Mouse (Mus musculus): ENCODE results near the gene Cttnbp2nl. TPM values are rescaled to one million over a fixed set of nuclear protein-coding genes. Genes with fewer than 3 reads are reported as not detected.

Gene Cttnbp2nl
- total RNA-seq, 1 experiment = 13.5 TPM

GRCm38 (mm10) chr3:104992709-104993388 is 60.1 kb downstream of the Cttnbp2nl start:
- in situ Hi-C loops (cut with MboI; ENCODE audit: low sequenced_read_pairs in 2 of 2, unreplicated experiment in 2 of 2) = loop anchor here in 1 of 2 experiments (10.0 kb wide), 1 partner anchor 62 kb away; the partner anchor contains the start of gene Cttnbp2nl
- no peak overlapping the region for H3K9ac ChIP-seq (ENCODE audit: insufficient read depth, low read depth, low read length, poor library complexity, severe bottlenecking)
- peak; percentile 83 for DNase-seq (ENCODE audit: low read depth, low spot score)
- H3K4me3 ChIP-seq (ENCODE audit: insufficient read depth in 1 of 2, low read depth in 1 of 2, low read length in 2 of 2, poor library complexity in 1 of 2, severe bottlenecking in 1 of 2) = no peak overlapping the region
- H3K4me1 ChIP-seq (ENCODE audit: control insufficient read depth in 2 of 2, insufficient read depth in 2 of 2, low read length in 2 of 2, poor library complexity in 1 of 2) = no peaks in the 10 kb centered on the region
- H3K36me3 ChIP-seq (ENCODE audit: control insufficient read depth, insufficient read depth, low read length, poor library complexity, severe bottlenecking) = no peaks in the 10 kb centered on the region
- H3K9me3 ChIP-seq (ENCODE audit: control insufficient read depth, insufficient read depth, low read depth, low read length) = no peaks in the 10 kb centered on the region
- TF ChIP-seq ZC3H11A (IDR thresholded peaks at IDR 0.05; ENCODE audit: borderline replicate concordance, low read depth, low read length) (peak; percentile 74; the same call in 1 of the 2 replicates), CHD2 (IDR thresholded peaks at IDR 0.05; ENCODE audit: low read depth, low read length) (no peak), MAFK (IDR thresholded peaks at IDR 0.05; ENCODE audit: insufficient read depth, low read depth, low read length) (no peak)
- H3K27ac ChIP-seq (ENCODE audit: insufficient read depth, low read depth, low read length, poor library complexity, severe bottlenecking) = no peak overlapping the region

GRCm38 (mm10) chr3:104991703-104992102 is 61.2 kb downstream of the Cttnbp2nl start:
- no peak for DNase-seq (ENCODE audit: low read depth, low spot score)
- no peak for TF ChIP-seq ZNF384 (IDR thresholded peaks at IDR 0.05; ENCODE audit: low read depth, low read length)
- TF ChIP-seq HCFC1 (IDR thresholded peaks at IDR 0.05; ENCODE audit: borderline replicate concordance, insufficient read depth, low read length) = no peak
- TF ChIP-seq ZC3H11A (IDR thresholded peaks at IDR 0.05; ENCODE audit: borderline replicate concordance, low read depth, low read length) = no peak
- no peak for TF ChIP-seq MAFK (IDR thresholded peaks at IDR 0.05; ENCODE audit: insufficient read depth, low read depth, low read length)
- no peak for TF ChIP-seq CHD2 (IDR thresholded peaks at IDR 0.05; ENCODE audit: low read depth, low read length)
- in situ Hi-C loops (cut with MboI; ENCODE audit: low sequenced_read_pairs in 2 of 2, unreplicated experiment in 2 of 2) = loop anchor here in 1 of 2 experiments (10.0 kb wide), 1 partner anchor 63 kb away; the partner anchor contains the start of gene Cttnbp2nl
- H3K36me3 ChIP-seq (ENCODE audit: control insufficient read depth, insufficient read depth, low read length, poor library complexity, severe bottlenecking) = no peaks in the 10 kb centered on the region
- H3K9ac ChIP-seq (ENCODE audit: insufficient read depth, low read depth, low read length, poor library complexity, severe bottlenecking) = no peak overlapping the region
- no peaks in the 10 kb centered on the region for H3K4me1 ChIP-seq (ENCODE audit: control insufficient read depth in 2 of 2, insufficient read depth in 2 of 2, low read length in 2 of 2, poor library complexity in 1 of 2)
- H3K27ac ChIP-seq (ENCODE audit: insufficient read depth, low read depth, low read length, poor library complexity, severe bottlenecking) = no peak overlapping the region
- H3K4me3 ChIP-seq (ENCODE audit: insufficient read depth in 1 of 2, low read depth in 1 of 2, low read length in 2 of 2, poor library complexity in 1 of 2, severe bottlenecking in 1 of 2) = no peak overlapping the region
- no peaks in the 10 kb centered on the region for H3K9me3 ChIP-seq (ENCODE audit: control insufficient read depth, insufficient read depth, low read depth, low read length)

- TF ChIP-seq ZNF384 (IDR thresholded peaks at IDR 0.05; ENCODE audit: low read depth, low read length) (no peak), CHD2 (IDR thresholded peaks at IDR 0.05; ENCODE audit: low read depth, low read length) (no peak), MAFK (IDR thresholded peaks at IDR 0.05; ENCODE audit: insufficient read depth, low read depth, low read length) (no peak), HCFC1 (IDR thresholded peaks at IDR 0.05; ENCODE audit: borderline replicate concordance, insufficient read depth, low read length) (no peak), ZC3H11A (IDR thresholded peaks at IDR 0.05; ENCODE audit: borderline replicate concordance, low read depth, low read length) (no peak)
- Histone ChIP-seq H3K4me3 (ENCODE audit: insufficient read depth in 1 of 2, low read depth in 1 of 2, low read length in 2 of 2, poor library complexity in 1 of 2, severe bottlenecking in 1 of 2) (no peak overlapping the region), H3K27ac (ENCODE audit: insufficient read depth, low read depth, low read length, poor library complexity, severe bottlenecking) (no peak overlapping the region), H3K9me3 (ENCODE audit: control insufficient read depth, insufficient read depth, low read depth, low read length) (no peaks in the 10 kb centered on the region), H3K36me3 (ENCODE audit: control insufficient read depth, insufficient read depth, low read length, poor library complexity, severe bottlenecking) (no peaks in the 10 kb centered on the region), H3K9ac (ENCODE audit: insufficient read depth, low read depth, low read length, poor library complexity, severe bottlenecking) (no peak overlapping the region), H3K4me1 (ENCODE audit: control insufficient read depth in 2 of 2, insufficient read depth in 2 of 2, low read length in 2 of 2, poor library complexity in 1 of 2) (no peaks in the 10 kb centered on the region)
- in situ Hi-C loops (cut with MboI; ENCODE audit: low sequenced_read_pairs in 2 of 2, unreplicated experiment in 2 of 2) = no loop called here
- DNase-seq (ENCODE audit: low read depth, low spot score) = no peak
These were observed 65.1 kb downstream of the Cttnbp2nl start for GRCm38 (mm10) chr3:104987884-104988283.

- Histone ChIP-seq H3K9me3 (ENCODE audit: control insufficient read depth, insufficient read depth, low read depth, low read length) (no peaks in the 10 kb centered on the region), H3K36me3 (ENCODE audit: control insufficient read depth, insufficient read depth, low read length, poor library complexity, severe bottlenecking) (no peaks in the 10 kb centered on the region), H3K4me3 (ENCODE audit: insufficient read depth in 1 of 2, low read depth in 1 of 2, low read length in 2 of 2, poor library complexity in 1 of 2, severe bottlenecking in 1 of 2) (no peak overlapping the region), H3K4me1 (ENCODE audit: control insufficient read depth in 2 of 2, insufficient read depth in 2 of 2, low read length in 2 of 2, poor library complexity in 1 of 2) (no peaks in the 10 kb centered on the region), H3K27ac (ENCODE audit: insufficient read depth, low read depth, low read length, poor library complexity, severe bottlenecking) (no peak overlapping the region), H3K9ac (ENCODE audit: insufficient read depth, low read depth, low read length, poor library complexity, severe bottlenecking) (no peak overlapping the region)
- in situ Hi-C loops (cut with MboI; ENCODE audit: low sequenced_read_pairs in 2 of 2, unreplicated experiment in 2 of 2) = no loop called here
- no peak for DNase-seq (ENCODE audit: low read depth, low spot score)
- TF ChIP-seq ZC3H11A (IDR thresholded peaks at IDR 0.05; ENCODE audit: borderline replicate concordance, low read depth, low read length) (no peak), ZNF384 (IDR thresholded peaks at IDR 0.05; ENCODE audit: low read depth, low read length) (no peak), MAFK (IDR thresholded peaks at IDR 0.05; ENCODE audit: insufficient read depth, low read depth, low read length) (no peak)
These were observed 73.2 kb downstream of the Cttnbp2nl start for GRCm38 (mm10) chr3:104979735-104980134.

Measured in ES-E14 (cell line).